Mouse (Mus musculus): ENCODE data around the gene Lipe.

- TF ChIP-seq CTCF (IDR thresholded peaks at IDR 0.05) (no peak), EP300 (IDR thresholded peaks at IDR 0.05) (no peak)
Observed at GRCm38 (mm10) chr7:25382541-25382940, 16.0 kb downstream of the Lipe start.

Data from lung, postnatal 0 days (tissue).